Mouse (Mus musculus) stomach, embryonic 16.5 days (tissue): ENCODE results near the gene Ankrd33b. TPM values are rescaled to one million over a fixed set of nuclear protein-coding genes. Genes with fewer than 3 reads are reported as not detected.

ENCODE experiments used
- polyA plus RNA-seq: library from polyadenylated mRNA; unstranded; fragments of >200 nt; fragmentation: Nextera tagmentation; extraction: Ambion mirVana; gene quantifications from 2 replicates; pipeline ENCODE4 v1.2.1, GENCODE M21; 2015

The Ankrd33b gene
- polyA plus RNA-seq, 1 experiment from 2014 or later = 0.46 TPM

Other genes with a start within 250 kb of the Ankrd33b start
- gene Dap, start 143.4 kb downstream of the Ankrd33b start, polyA plus RNA-seq = 110 and 114 TPM in 2 replicates
- gene Ropn1l, start 86.0 kb upstream of the Ankrd33b start, polyA plus RNA-seq = 2.2 and 2.3 TPM in 2 replicates
- 30.1 and 30.2 TPM in 2 replicates for gene March6, start 163.3 kb upstream of the Ankrd33b start, polyA plus RNA-seq
- gene Cmbl, start 197.7 kb upstream of the Ankrd33b start, polyA plus RNA-seq = 21.7 and 24.3 TPM in 2 replicates
- gene Cct5, start 234.1 kb upstream of the Ankrd33b start, polyA plus RNA-seq = 455 and 460 TPM in 2 replicates
- 13.2 and 13.6 TPM in 2 replicates for gene Fam173b, start 234.1 kb upstream of the Ankrd33b start, polyA plus RNA-seq